Mouse (Mus musculus) erythroblast, embryonic 14.5 days (primary cell): ENCODE results near the gene Lmbrd1.

Experiments
- GATA1 ChIP-seq: IDR thresholded peaks from 2 replicates; pipeline ENCODE4 v1.6.1; 2012; ENCODE audit warnings: low read length, inconsistent platforms, mixed read lengths
- TAL1 ChIP-seq: IDR thresholded peaks from 3 replicates; pipeline ENCODE4 v1.6.1; 2012; ENCODE audit warnings: low read length, inconsistent platforms, mixed read lengths

DNA sequence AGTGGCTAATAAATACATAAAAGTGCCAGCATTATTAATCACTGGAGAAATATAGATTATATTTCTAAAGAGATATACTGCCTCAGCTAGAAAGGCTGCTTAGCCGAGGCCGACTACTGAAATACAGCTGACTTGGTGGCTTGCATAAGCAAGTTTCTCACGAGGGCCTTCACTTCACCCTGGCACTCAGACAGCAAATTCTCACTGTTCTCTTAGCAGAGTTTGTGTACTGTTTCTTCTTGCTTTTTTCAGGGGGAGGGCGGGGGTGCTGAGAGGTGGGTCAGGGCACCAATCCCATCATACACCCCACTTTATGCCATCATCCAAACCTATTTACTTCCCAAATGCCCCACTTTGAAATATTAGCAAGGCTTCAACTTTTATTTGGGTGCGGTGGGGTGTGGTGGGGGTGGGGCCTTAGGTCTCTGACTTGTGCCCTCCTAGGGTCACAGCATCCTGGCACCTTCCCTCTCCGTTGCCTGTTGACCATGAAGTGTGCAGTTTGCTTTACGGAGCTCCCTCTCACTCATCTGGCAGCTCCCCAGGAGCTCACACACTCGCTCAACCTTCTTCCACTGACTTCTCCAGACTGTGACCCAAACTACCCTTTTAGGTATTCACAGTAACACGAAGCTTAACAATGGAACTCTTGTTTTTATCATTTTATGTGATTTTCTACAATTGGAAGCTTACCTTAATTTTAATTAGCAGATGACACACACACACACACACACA, 19.9 kb downstream of the Lmbrd1 start:
- TF ChIP-seq TAL1, result no peak
- no peak for TF ChIP-seq GATA1
